Mouse (Mus musculus): ENCODE measurements around the gene Zfp341.

DNA sequence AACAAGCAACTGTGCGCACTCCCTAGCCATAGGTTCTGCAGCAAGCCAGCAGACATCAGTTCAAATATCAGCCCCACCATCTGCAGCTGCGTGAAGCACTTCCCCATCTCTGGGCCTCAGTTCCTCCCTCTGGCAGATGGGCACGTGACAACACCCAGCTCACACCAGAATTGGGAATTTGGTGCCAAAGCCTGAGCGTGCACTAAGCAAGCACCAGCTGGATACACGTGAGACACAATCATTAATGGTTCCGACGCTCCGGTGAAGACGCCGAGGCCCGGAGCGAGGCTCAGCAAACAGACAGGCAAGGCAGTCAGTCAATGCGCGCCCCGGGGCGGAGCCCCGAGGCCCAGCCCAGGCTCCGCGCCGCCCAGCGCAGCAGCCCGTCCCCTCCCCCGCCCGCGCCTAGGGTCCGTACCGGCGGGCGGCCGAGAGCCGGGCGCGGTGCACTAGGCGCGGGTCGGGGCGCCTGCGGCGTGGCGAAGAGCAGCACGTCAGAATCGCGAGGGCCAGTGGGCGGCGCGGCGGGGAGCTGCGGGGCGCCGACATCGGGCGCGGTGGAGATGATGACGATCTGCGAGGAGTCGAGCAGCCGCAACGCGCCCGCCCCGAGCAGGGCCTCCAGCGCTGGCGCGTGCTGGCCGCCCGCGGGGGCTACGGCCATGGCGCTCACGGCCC, 43.9 kb upstream of the Zfp341 start:
- TF ChIP-seq CTCF (IDR thresholded peaks at IDR 0.05; ENCODE audit: control insufficient read depth, insufficient read depth, low read length) (no peak), POLR2A (IDR thresholded peaks at IDR 0.05; ENCODE audit: borderline replicate concordance, control insufficient read depth, low read depth, low read length) (no peak)

All from bone marrow, adult 2 months (tissue).